Mouse (Mus musculus): ENCODE data around the gene Kansl1l. TPM values are rescaled to one million over a fixed set of nuclear protein-coding genes. Genes with fewer than 3 reads are reported as not detected.

The Kansl1l gene
- polyA plus RNA-seq, 1 experiment: 14.5 TPM

DNA sequence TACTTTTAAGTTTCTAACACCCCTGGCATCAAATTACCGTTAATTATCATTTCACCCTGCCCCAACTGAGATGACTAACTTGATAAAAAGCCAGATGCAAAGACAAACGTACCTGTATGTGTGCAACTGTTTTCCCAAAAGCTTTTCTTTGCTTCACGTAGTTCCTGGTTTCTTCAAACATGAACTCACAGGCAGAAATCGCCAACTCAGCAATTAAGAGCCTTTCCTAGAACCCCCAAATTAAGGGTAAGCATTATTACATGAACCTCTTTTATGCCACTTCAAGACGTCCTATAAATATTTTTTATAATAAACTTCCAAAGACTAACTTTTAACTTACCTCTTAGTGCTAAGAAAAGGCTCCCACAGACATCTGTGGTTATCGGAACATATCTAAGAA, 24.1 kb upstream of the Kansl1l start:
- H3K4me1 ChIP-seq (ENCODE audit: control insufficient read depth, insufficient read depth, low read length): peaks cover 4% of the 10 kb centered on the region; the same call in 1 of the 2 replicates
- H3K27ac ChIP-seq (ENCODE audit: insufficient read depth, low read depth, low read length): no peak overlapping the region
- TF ChIP-seq POLR2A (IDR thresholded peaks at IDR 0.05; ENCODE audit: borderline replicate concordance, low read depth, low read length) (no peak), CTCF (IDR thresholded peaks at IDR 0.05; ENCODE audit: low read depth, low read length) (no peak)
- H3K4me3 ChIP-seq (ENCODE audit: insufficient read depth, low read length): no peak overlapping the region

DNA sequence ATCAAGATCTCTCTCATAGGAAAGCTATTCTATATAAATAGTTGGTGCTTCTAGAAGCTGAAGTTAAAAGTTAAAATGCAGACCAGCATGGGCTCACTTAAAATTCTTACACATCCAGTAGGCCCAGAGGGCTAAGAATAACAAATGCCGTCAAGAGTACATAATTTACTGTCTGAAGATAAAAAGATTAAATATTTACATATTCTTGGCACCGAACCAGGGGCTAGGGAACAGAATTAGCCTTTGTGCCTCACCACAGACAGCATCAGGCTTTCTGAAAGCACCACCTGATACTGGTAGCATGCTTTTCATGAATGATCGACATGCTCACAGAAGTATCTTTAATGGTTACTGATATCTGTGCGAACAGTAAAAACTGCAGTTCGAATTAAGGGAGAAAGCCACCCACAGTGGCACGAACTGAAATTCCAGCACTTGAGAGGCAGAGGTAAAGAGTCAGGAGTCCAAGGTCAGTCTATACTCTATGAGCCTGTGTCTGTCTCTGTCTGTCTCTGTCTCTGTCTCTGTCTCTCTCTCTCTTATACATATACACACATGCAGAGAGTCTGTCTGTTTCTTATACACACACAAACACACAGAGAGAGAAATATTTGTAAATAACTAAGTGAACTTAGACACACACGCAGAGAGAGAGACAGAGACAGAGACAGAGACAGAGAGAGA, 22.5 kb upstream of the Kansl1l start:
- no peak overlapping the region for H3K4me3 ChIP-seq (ENCODE audit: insufficient read depth, low read length)
- H3K27ac ChIP-seq (ENCODE audit: insufficient read depth, low read depth, low read length): no peak overlapping the region
- H3K4me1 ChIP-seq (ENCODE audit: control insufficient read depth, insufficient read depth, low read length): peaks cover 2% of the 10 kb centered on the region; the same call in 1 of the 2 replicates
- TF ChIP-seq CTCF (IDR thresholded peaks at IDR 0.05; ENCODE audit: low read depth, low read length) (no peak), POLR2A (IDR thresholded peaks at IDR 0.05; ENCODE audit: borderline replicate concordance, low read depth, low read length) (no peak)

- no peak for TF ChIP-seq CTCF (IDR thresholded peaks at IDR 0.05; ENCODE audit: low read depth, low read length)
- TF ChIP-seq POLR2A (IDR thresholded peaks at IDR 0.05; ENCODE audit: borderline replicate concordance, low read depth, low read length): no peak
- Histone ChIP-seq H3K4me3 (ENCODE audit: insufficient read depth, low read length) (no peak overlapping the region), H3K4me1 (ENCODE audit: control insufficient read depth, insufficient read depth, low read length) (peaks cover 2% of the 10 kb centered on the region; the same call in 1 of the 2 replicates), H3K27ac (ENCODE audit: insufficient read depth, low read depth, low read length) (no peak overlapping the region)
Observed at GRCm38 (mm10) chr1:66839135-66839534, 21.8 kb upstream of the Kansl1l start.

DNA sequence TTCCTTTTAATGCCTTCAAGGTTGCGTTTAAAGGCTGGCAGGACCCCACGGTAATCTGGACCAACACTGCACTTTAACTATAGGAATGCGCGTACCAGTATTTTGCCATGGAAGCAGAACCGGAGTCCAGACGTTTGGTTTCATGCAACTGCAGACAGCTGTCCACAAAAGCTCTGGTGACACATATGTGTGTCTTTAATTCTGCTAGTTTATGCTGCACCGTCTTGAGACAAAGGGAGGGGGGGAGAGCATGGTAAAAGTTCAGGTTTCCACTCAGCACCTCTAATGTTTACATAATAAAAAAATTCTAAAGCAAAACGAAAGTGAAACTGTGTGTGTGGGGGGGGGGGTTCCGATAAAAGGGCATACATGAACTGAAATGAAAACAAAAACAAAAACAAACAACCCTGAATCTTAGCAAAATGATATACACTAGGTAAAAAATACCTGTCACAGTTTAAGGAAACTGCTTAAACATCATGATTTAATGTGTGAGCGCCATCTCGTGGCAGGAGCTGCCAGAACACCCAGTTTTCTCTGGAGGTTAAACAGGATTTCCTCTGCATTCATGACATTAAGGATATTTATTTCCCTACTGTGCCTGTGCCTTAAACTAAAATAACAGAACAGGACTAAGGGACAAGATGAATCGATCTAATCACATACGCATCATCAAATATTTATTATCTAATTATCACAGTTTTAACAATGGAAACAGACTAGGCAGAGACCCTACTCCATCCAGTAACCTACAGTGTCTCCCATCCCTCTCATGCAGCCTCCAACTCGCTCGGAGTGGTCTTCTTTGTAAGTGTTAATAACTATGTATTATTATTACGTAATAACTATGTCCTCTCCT, 21.1 kb upstream of the Kansl1l start:
- TF ChIP-seq POLR2A (IDR thresholded peaks at IDR 0.05; ENCODE audit: borderline replicate concordance, low read depth, low read length) (no peak), CTCF (IDR thresholded peaks at IDR 0.05; ENCODE audit: low read depth, low read length) (peak; percentile 38; the same call in 1 of the 2 replicates)
- Histone ChIP-seq H3K4me3 (ENCODE audit: insufficient read depth, low read length) (peak overlapping the region; percentile 3; the same call in 1 of the 2 replicates), H3K4me1 (ENCODE audit: control insufficient read depth, insufficient read depth, low read length) (peaks cover 2% of the 10 kb centered on the region; the same call in 1 of the 2 replicates), H3K27ac (ENCODE audit: insufficient read depth, low read depth, low read length) (no peak overlapping the region)

DNA sequence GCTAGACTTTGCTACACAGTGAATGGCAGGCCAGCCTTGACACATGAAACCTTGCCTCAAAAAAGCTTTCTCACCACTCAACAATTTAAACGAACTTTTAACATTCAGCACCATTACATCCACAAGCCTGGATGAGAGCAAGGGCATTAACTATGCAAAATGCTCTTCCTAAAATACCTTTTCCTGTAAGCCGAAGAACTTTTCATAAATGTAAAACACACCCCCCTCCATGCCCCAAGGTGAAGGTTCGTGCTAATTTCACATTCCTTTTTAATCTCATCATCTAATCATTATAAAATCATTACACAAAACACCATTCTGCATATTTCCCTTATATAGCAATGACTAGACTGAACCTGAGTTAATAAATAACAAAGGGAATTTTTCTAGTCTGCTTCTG, 19.8 kb upstream of the Kansl1l start:
- no peak overlapping the region for H3K4me3 ChIP-seq (ENCODE audit: insufficient read depth, low read length)
- no peak overlapping the region for H3K27ac ChIP-seq (ENCODE audit: insufficient read depth, low read depth, low read length)
- H3K4me1 ChIP-seq (ENCODE audit: control insufficient read depth, insufficient read depth, low read length): peaks cover 2% of the 10 kb centered on the region; the same call in 1 of the 2 replicates
- TF ChIP-seq POLR2A (IDR thresholded peaks at IDR 0.05; ENCODE audit: borderline replicate concordance, low read depth, low read length): no peak
- TF ChIP-seq CTCF (IDR thresholded peaks at IDR 0.05; ENCODE audit: low read depth, low read length): no peak

DNA sequence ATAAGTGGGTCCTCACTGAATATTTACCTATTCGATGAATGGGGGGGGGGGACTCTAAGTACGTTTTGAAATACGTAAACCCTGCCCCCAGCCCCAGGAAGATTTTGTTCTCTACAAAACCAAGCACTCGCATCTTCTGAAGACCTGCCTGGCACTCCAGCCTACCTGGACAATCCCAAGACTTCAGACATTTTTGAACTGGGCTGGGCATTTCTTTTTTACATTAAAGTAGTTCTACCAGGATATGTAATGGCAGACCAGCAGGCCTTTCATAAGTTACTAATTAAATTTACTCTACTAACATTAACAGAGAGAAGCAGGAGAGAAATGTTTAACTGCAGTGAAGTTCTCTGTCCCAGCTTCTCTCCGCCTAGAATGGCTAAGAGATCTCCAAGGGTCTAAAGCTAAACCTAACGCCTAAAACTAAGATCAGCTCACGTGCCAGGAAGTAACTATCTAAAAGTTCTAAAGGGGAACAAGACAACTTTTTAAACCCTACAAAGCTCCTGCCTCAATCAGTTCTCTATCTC, 15.3 kb upstream of the Kansl1l start:
- no peaks in the 10 kb centered on the region for H3K4me1 ChIP-seq (ENCODE audit: control insufficient read depth, insufficient read depth, low read length)
- TF ChIP-seq CTCF (IDR thresholded peaks at IDR 0.05; ENCODE audit: low read depth, low read length) (no peak), POLR2A (IDR thresholded peaks at IDR 0.05; ENCODE audit: borderline replicate concordance, low read depth, low read length) (no peak)
- no peak overlapping the region for H3K27ac ChIP-seq (ENCODE audit: insufficient read depth, low read depth, low read length)
- no peak overlapping the region for H3K4me3 ChIP-seq (ENCODE audit: insufficient read depth, low read length)

GRCm38 (mm10) chr1:66831824-66832600, 14.7 kb upstream of the Kansl1l start:
- no peak for TF ChIP-seq CTCF (IDR thresholded peaks at IDR 0.05; ENCODE audit: low read depth, low read length)
- TF ChIP-seq POLR2A (IDR thresholded peaks at IDR 0.05; ENCODE audit: borderline replicate concordance, low read depth, low read length): no peak
- Histone ChIP-seq H3K27ac (ENCODE audit: insufficient read depth, low read depth, low read length) (no peak overlapping the region), H3K4me1 (ENCODE audit: control insufficient read depth, insufficient read depth, low read length) (no peaks in the 10 kb centered on the region), H3K4me3 (ENCODE audit: insufficient read depth, low read length) (no peak overlapping the region)

- no peaks in the 10 kb centered on the region for H3K4me1 ChIP-seq (ENCODE audit: control insufficient read depth, insufficient read depth, low read length)
- TF ChIP-seq POLR2A (IDR thresholded peaks at IDR 0.05; ENCODE audit: borderline replicate concordance, low read depth, low read length) (no peak), CTCF (IDR thresholded peaks at IDR 0.05; ENCODE audit: low read depth, low read length) (no peak)
- no peak overlapping the region for H3K27ac ChIP-seq (ENCODE audit: insufficient read depth, low read depth, low read length)
- no peak overlapping the region for H3K4me3 ChIP-seq (ENCODE audit: insufficient read depth, low read length)
Observed at GRCm38 (mm10) chr1:66829400-66830080, 12.2 kb upstream of the Kansl1l start.

- Histone ChIP-seq H3K4me1 (ENCODE audit: control insufficient read depth, insufficient read depth, low read length) (no peaks in the 10 kb centered on the region), H3K27ac (ENCODE audit: insufficient read depth, low read depth, low read length) (no peak overlapping the region), H3K4me3 (ENCODE audit: insufficient read depth, low read length) (no peak overlapping the region)
- TF ChIP-seq POLR2A (IDR thresholded peaks at IDR 0.05; ENCODE audit: borderline replicate concordance, low read depth, low read length) (no peak), CTCF (IDR thresholded peaks at IDR 0.05; ENCODE audit: low read depth, low read length) (no peak)
Observed at GRCm38 (mm10) chr1:66821966-66822365, 4.6 kb upstream of the Kansl1l start.

Measured in bone marrow macrophage, adult 2 months (primary cell).